Mouse (Mus musculus) heart, adult 2 months (tissue): Measurements from ENCODE around the gene Zdhhc5. TPM values are rescaled to one million over a fixed set of nuclear protein-coding genes. Genes with fewer than 3 reads are reported as not detected.

Experiments
- DNase-seq, 2 experiments: peaks; one replicate each; pipeline ENCODE4 v3.0.0; 2021
- H3K27ac ChIP-seq: fragments of 200-600 bp; 2 replicates; pipeline ENCODE4 v1.8.1; 2022
- H3K27me3 ChIP-seq: fragments of 200-500 bp; 2 replicates; pipeline ENCODE4 v1.6.1; 2012; ENCODE audit warnings: mild to moderate bottlenecking, low read length, inconsistent platforms, mixed read lengths; ENCODE audit not compliant: control insufficient read depth, insufficient read depth
- H3K36me3 ChIP-seq: fragments of 200-500 bp; 2 replicates; pipeline ENCODE4 v1.6.1; 2012; ENCODE audit warnings: low read length, inconsistent platforms; ENCODE audit not compliant: control insufficient read depth, insufficient read depth
- H3K4me1 ChIP-seq: fragments of 200-500 bp; 2 replicates; pipeline ENCODE4 v1.6.1; 2011; ENCODE audit warnings: low read length; ENCODE audit not compliant: control insufficient read depth, insufficient read depth
- H3K4me3 ChIP-seq: fragments of 200-600 bp; 2 replicates; pipeline ENCODE4 v1.8.1; 2022
- H3K79me2 ChIP-seq: fragments of 200-500 bp; replicated peaks from 2 replicates; pipeline ENCODE4 v1.6.1; 2012; ENCODE audit warnings: mild to moderate bottlenecking, inconsistent platforms, low read length, moderate library complexity, mixed read lengths; ENCODE audit not compliant: control insufficient read depth, insufficient read depth
- H3K9ac ChIP-seq: fragments of 200-500 bp; 2 replicates; pipeline ENCODE4 v1.6.1; 2012; ENCODE audit warnings: low read depth, mild to moderate bottlenecking, control low read depth, inconsistent platforms, low read length, mixed read lengths
- CTCF ChIP-seq: fragments of 200-600 bp; IDR thresholded peaks from 2 replicates; pipeline ENCODE4 v1.8.1; 2022; ENCODE audit warnings: antibody characterized with exemption, mild to moderate bottlenecking, moderate library complexity
- EP300 ChIP-seq: fragments of 200-500 bp; IDR thresholded peaks from 2 replicates; pipeline ENCODE4 v1.6.1; 2011; ENCODE audit warnings: low read depth, low read length, control low read depth; ENCODE audit not compliant: insufficient read depth
- POLR2A ChIP-seq: fragments of 200-500 bp; IDR thresholded peaks from 2 replicates; pipeline ENCODE4 v1.6.1; 2011; ENCODE audit warnings: mild to moderate bottlenecking, low read depth, low read length, control low read depth; ENCODE audit not compliant: insufficient read depth
- WGBS: fragments of 180-500 bp; shearing (Covaris S2); methylation state at CpG from one replicate; pipeline ENCODE4 v1.1.7; 2018; 5-methylcytosine and 5-hydroxymethylcytosine counted together
- intact Hi-C: fragments of 180-260 bp; cut with DNase I; formaldehyde crosslinking; loops from one replicate; pipeline ENCODE4 v1.15.1; 2025
- polyA plus RNA-seq: library from polyadenylated mRNA; depleted of rRNA; stranded (reverse); fragments of >200 nt; gene quantifications from 2 replicates; pipeline ENCODE4 v1.2.3, GENCODE M21; 2012
- total RNA-seq, 2 experiments: library from RNA; stranded (reverse); gene quantifications; 2 replicates each; pipeline ENCODE4 v1.2.3; 2021

The Zdhhc5 gene
- total and polyA plus RNA-seq, 3 experiments, result 47.6 to 72.5 (median 62.8) TPM

GRCm38 (mm10) chr2:84723856-84724255, 8.9 kb upstream of the Zdhhc5 start:
- no peak for DNase-seq
- peaks cover 6% of the 10 kb centered on the region for H3K4me1 ChIP-seq
- intact Hi-C loops, result no loop called here
- 92% methylated on average over 14 of the region's 14 CpGs for WGBS
- no peak overlapping the region for H3K27ac ChIP-seq
- no peak for TF ChIP-seq POLR2A
- H3K36me3 ChIP-seq, result peaks cover 12% of the 10 kb centered on the region
- H3K79me2 ChIP-seq, result no peaks in the 10 kb centered on the region; the same call in 1 of the 2 replicates
- no peak overlapping the region for H3K9ac ChIP-seq
- no peak overlapping the region for H3K4me3 ChIP-seq
- H3K27me3 ChIP-seq, result no peaks in the 10 kb centered on the region

GRCm38 (mm10) chr2:84721182-84721581, 6.2 kb upstream of the Zdhhc5 start:
- H3K36me3 ChIP-seq, result peaks cover 14% of the 10 kb centered on the region
- peaks cover 7% of the 10 kb centered on the region for H3K4me1 ChIP-seq
- WGBS, result 72% methylated on average over 3 of the region's 3 CpGs
- H3K79me2 ChIP-seq, result no peaks in the 10 kb centered on the region; the same call in 1 of the 2 replicates
- no peak overlapping the region for H3K27ac ChIP-seq
- no peak overlapping the region for H3K4me3 ChIP-seq
- intact Hi-C loops, result no loop called here
- no peak for DNase-seq
- no peaks in the 10 kb centered on the region for H3K27me3 ChIP-seq
- no peak for TF ChIP-seq POLR2A
- TF ChIP-seq CTCF, result no peak
- TF ChIP-seq EP300, result no peak
- H3K9ac ChIP-seq, result no peak overlapping the region

GRCm38 (mm10) chr2:84720718-84721117, 5.7 kb upstream of the Zdhhc5 start:
- no peak for DNase-seq
- Histone ChIP-seq H3K27ac (no peak overlapping the region), H3K4me3 (no peak overlapping the region), H3K27me3 (no peaks in the 10 kb centered on the region), H3K4me1 (peaks cover 6% of the 10 kb centered on the region), H3K9ac (no peak overlapping the region), H3K79me2 (no peaks in the 10 kb centered on the region; the same call in 1 of the 2 replicates), H3K36me3 (peaks cover 12% of the 10 kb centered on the region)
- intact Hi-C loops, result no loop called here
- whole genome bisulfite sequencing, result 95% methylated on average over 2 of the region's 2 CpGs
- TF ChIP-seq EP300 (no peak), CTCF (no peak), POLR2A (no peak)

- intact Hi-C loops, result no loop called here
- no peak for DNase-seq
These were observed 2.4 kb upstream of the Zdhhc5 start for GRCm38 (mm10) chr2:84717357-84717756.

GRCm38 (mm10) chr2:84716423-84717355, 1.7 kb upstream of the Zdhhc5 start:
- TF ChIP-seq EP300 (no peak), POLR2A (no peak), CTCF (no peak)
- peak overlapping the region; percentile 99 for H3K27ac ChIP-seq
- peak overlapping the region; percentile 97 for H3K4me3 ChIP-seq
- H3K79me2 ChIP-seq, result no peaks in the 10 kb centered on the region
- intact Hi-C loops, result loop anchor here (1.0 kb wide), 1 partner anchor 11 kb away; the partner anchor contains the start of gene Clp1
- no peak for DNase-seq
- H3K4me1 ChIP-seq, result peaks cover 2% of the 10 kb centered on the region
- no peaks in the 10 kb centered on the region for H3K27me3 ChIP-seq
- peaks cover 2% of the 10 kb centered on the region for H3K36me3 ChIP-seq
- 14% methylated on average over 9 of the region's 9 CpGs for WGBS
- H3K9ac ChIP-seq, result peak overlapping the region; percentile 82

More at GRCm38 (mm10) chr2:84717357-84717756, 2.4 kb upstream of the Zdhhc5 start:
- WGBS, result 78% methylated on average over 4 of the region's 4 CpGs
- peaks cover 2% of the 10 kb centered on the region for H3K36me3 ChIP-seq
- no peak overlapping the region for H3K9ac ChIP-seq
- H3K4me3 ChIP-seq, result no peak overlapping the region
- H3K27me3 ChIP-seq, result no peaks in the 10 kb centered on the region
- TF ChIP-seq EP300, result no peak
- TF ChIP-seq CTCF, result no peak
- no peak for TF ChIP-seq POLR2A
- no peaks in the 10 kb centered on the region for H3K79me2 ChIP-seq
- peak overlapping the region; percentile 99 for H3K27ac ChIP-seq
- peaks cover 2% of the 10 kb centered on the region for H3K4me1 ChIP-seq
